Mouse (Mus musculus) kidney, postnatal 10 days (tissue): Measurements from ENCODE around the gene Maged1.
"Not testable (repeated sequence)": the region's sequence is repeated elsewhere in the genome, so short reads cannot be mapped to it uniquely, and the experiment has no call there.

Experiments
- DNase-seq: peaks from one replicate; pipeline ENCODE4 v3.0.0; 2021; ENCODE audit warnings: mixed read lengths

The Maged1 gene

GRCm38 (mm10) chrX:94541918-94542355 is at the start of gene Maged1:
TSS of gene Maged1 (minus strand) at chrX:94542143.
- peak; percentile 94 for DNase-seq

GRCm38 (mm10) chrX:94580251-94580650 is 38.3 kb upstream of the Maged1 start:
- no peak for DNase-seq

- no peak for DNase-seq
These were observed 22.8 kb upstream of the Maged1 start for GRCm38 (mm10) chrX:94564694-94565093.

GRCm38 (mm10) chrX:94562392-94562791 is 20.4 kb upstream of the Maged1 start:
- peak; percentile 4 for DNase-seq

- DNase-seq = no peak
These were observed 6.3 kb upstream of the Maged1 start for GRCm38 (mm10) chrX:94548227-94548626.

- no peak for DNase-seq
These were observed 4.0 kb upstream of the Maged1 start for GRCm38 (mm10) chrX:94545941-94546340.

- DNase-seq = peak; percentile 55
These were observed 3.0 kb upstream of the Maged1 start for GRCm38 (mm10) chrX:94544923-94545322.

- DNase-seq = peak; percentile 13
These were observed 593 bp upstream of the Maged1 start for GRCm38 (mm10) chrX:94542536-94542935.

- DNase-seq = no peak
These were observed 737 bp downstream of the Maged1 start for GRCm38 (mm10) chrX:94541206-94541605.

GRCm38 (mm10) chrX:94540341-94541201 is 1.4 kb downstream of the Maged1 start:
- DNase-seq = peak; percentile 82

- DNase-seq = no peak
These were observed 7.6 kb downstream of the Maged1 start for GRCm38 (mm10) chrX:94534346-94534745.

GRCm38 (mm10) chrX:94530301-94530700 is 11.6 kb downstream of the Maged1 start:
- no peak for DNase-seq

- no peak for DNase-seq
These were observed 19.8 kb downstream of the Maged1 start for GRCm38 (mm10) chrX:94522166-94522565.

GRCm38 (mm10) chrX:94508442-94508819 is 33.5 kb downstream of the Maged1 start:
- DNase-seq = no peak

GRCm38 (mm10) chrX:94507698-94508441 is 34.1 kb downstream of the Maged1 start:
- DNase-seq = not testable (repeated sequence)

GRCm38 (mm10) chrX:94486001-94486792 is 55.7 kb downstream of the Maged1 start:
- no peak for DNase-seq
